Mouse (Mus musculus): Measurements from ENCODE around the gene Kdm5a. TPM values are rescaled to one million over a fixed set of nuclear protein-coding genes. Genes with fewer than 3 reads are reported as not detected.

Kdm5a gene
- total and polyA plus RNA-seq, 2 experiments from 2014 or later = 23.0 to 23.4 TPM

DNA sequence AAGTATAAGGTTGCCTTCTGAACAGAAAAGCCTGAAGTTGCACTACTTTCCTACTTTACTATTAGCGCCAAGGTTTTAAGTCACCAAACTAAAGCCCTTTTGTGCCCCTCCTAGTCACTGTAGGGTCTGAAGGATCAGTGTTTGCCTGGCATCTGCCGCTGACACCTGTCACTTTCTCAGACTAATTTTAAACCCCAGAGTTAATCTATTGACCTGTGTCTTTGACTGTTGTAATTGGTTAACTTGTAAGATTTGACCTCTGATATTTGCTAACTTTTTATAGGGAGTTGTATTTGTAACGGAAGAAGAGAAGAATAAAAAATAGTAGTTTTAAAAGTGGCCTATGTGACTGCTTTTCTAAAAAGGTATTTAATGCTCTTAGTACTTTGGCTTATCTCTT, 74.2 kb downstream of the Kdm5a start:
- no peaks in the 10 kb centered on the region for H3K4me1 ChIP-seq (ENCODE audit: insufficient read depth, low read length)
- no peak for DNase-seq (ENCODE audit: low spot score)
- no peaks in the 10 kb centered on the region for H3K9me3 ChIP-seq (ENCODE audit: low read length)
- H3K27me3 ChIP-seq (ENCODE audit: insufficient read depth, low read length) = no peaks in the 10 kb centered on the region
- 95% methylated on average over 3 of the region's 3 CpGs for WGBS
- no peak overlapping the region for H3K9ac ChIP-seq (replicated peaks; ENCODE audit: low read length)
- no peak overlapping the region for H3K4me2 ChIP-seq (ENCODE audit: low read depth, low read length)
- no peak overlapping the region for H3K27ac ChIP-seq
- H3K4me3 ChIP-seq (ENCODE audit: low read length) = no peak overlapping the region
- H3K36me3 ChIP-seq (ENCODE audit: insufficient read depth, low read length) = peaks cover 25% of the 10 kb centered on the region
- no peak for TF ChIP-seq CTCF (IDR thresholded peaks at IDR 0.05; ENCODE audit: low read depth)
- ATAC-seq = no peak

GRCm38 (mm10) chr6:120442171-120442749, 78.3 kb downstream of the Kdm5a start:
- no peak for TF ChIP-seq CTCF (IDR thresholded peaks at IDR 0.05; ENCODE audit: low read depth)
- no peak overlapping the region for H3K4me2 ChIP-seq (ENCODE audit: low read depth, low read length)
- ATAC-seq = no peak
- no peak overlapping the region for H3K4me3 ChIP-seq (ENCODE audit: low read length)
- 66% methylated on average over 4 of the region's 4 CpGs for WGBS
- H3K36me3 ChIP-seq (ENCODE audit: insufficient read depth, low read length) = peaks cover 17% of the 10 kb centered on the region
- H3K9me3 ChIP-seq (ENCODE audit: low read length) = no peaks in the 10 kb centered on the region
- no peak overlapping the region for H3K9ac ChIP-seq (replicated peaks; ENCODE audit: low read length)
- H3K27ac ChIP-seq = no peak overlapping the region
- no peak for DNase-seq (ENCODE audit: low spot score)
- no peaks in the 10 kb centered on the region for H3K27me3 ChIP-seq (ENCODE audit: insufficient read depth, low read length)
- no peaks in the 10 kb centered on the region for H3K4me1 ChIP-seq (ENCODE audit: insufficient read depth, low read length)

DNA sequence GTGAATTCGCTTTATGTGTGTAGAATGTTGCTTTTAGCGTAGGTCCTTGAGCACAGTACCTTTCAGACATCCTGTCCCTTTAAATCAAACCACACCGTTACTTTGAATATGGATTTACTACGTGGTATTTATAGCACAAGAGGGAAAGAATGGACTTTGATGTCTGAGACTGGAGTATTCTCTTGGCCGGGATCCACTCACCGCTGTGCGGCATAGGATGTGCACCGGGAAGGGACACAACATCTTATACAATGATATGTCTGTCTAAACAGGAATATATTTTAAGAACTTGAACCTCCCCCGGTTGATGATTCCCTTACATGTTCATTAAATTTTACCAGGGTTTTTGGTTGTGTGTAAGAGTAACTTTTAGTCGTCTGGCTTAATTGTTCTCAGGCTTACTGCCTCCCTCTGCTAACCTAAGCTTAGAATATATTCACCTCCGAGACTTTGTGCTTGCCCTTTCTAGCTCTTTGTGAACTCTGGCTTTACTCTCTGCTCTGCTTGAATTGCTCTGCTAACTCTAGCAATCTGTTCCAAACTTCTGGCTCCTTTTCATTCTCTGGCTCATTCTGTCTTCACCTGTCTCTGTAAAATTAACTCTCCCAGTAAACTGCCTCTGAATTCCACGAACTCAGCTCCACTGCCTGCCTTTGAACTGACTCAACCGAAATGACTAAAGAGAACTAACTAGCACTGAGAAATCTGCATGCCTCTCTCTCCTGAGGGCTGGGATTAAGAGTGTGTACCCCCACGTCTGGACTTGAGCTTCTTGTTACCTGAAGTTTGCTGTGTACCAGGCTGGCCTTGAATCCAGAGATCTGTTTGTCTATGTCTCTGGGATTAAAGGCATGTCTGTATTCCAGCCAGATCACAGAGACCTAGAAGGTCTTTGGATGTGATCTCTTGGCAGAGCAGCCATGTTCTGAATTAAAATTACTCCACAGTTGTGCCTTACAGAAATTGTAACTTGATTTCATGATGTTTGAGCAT, 79.7 kb downstream of the Kdm5a start:
- WGBS = 68% methylated on average over 14 of the region's 14 CpGs
- TF ChIP-seq CTCF (IDR thresholded peaks at IDR 0.05; ENCODE audit: low read depth) = no peak

DNA sequence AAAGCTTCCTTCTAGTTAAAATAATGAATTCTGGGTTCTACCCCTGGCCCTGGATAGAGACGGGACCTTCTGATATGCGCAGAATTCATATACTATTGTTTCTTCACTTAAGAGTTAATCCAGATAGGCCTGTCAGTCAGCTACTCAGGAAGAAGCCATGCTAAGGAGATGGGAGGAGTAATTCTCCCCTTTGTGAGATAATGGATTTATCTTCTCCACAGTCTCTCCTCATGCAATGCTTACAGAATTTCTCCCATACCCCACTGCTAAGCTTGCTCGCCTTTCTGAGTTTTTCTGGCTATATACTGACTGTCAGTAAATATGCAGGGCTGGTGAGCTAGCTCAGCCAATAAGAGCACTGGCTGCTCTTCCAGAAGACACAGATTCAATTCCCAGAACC, 86.3 kb downstream of the Kdm5a start:
- H3K27ac ChIP-seq = no peak overlapping the region
- H3K9ac ChIP-seq (replicated peaks; ENCODE audit: low read length) = no peak overlapping the region
- H3K36me3 ChIP-seq (ENCODE audit: insufficient read depth, low read length) = no peaks in the 10 kb centered on the region
- no peak overlapping the region for H3K4me3 ChIP-seq (ENCODE audit: low read length)
- 85% methylated on average over 3 of the region's 3 CpGs for WGBS
- no peaks in the 10 kb centered on the region for H3K4me1 ChIP-seq (ENCODE audit: insufficient read depth, low read length)
- DNase-seq (ENCODE audit: low spot score) (no peak), ATAC-seq (no peak)
- H3K4me2 ChIP-seq (ENCODE audit: low read depth, low read length) = no peak overlapping the region
- H3K27me3 ChIP-seq (ENCODE audit: insufficient read depth, low read length) = no peaks in the 10 kb centered on the region
- no peaks in the 10 kb centered on the region for H3K9me3 ChIP-seq (ENCODE audit: low read length)
- no peak for TF ChIP-seq CTCF (IDR thresholded peaks at IDR 0.05; ENCODE audit: low read depth)

More for the DNA sequence above, 79.7 kb downstream of the Kdm5a start:
- H3K9ac ChIP-seq (replicated peaks; ENCODE audit: low read length) = no peak overlapping the region
- no peaks in the 10 kb centered on the region for H3K9me3 ChIP-seq (ENCODE audit: low read length)
- no peaks in the 10 kb centered on the region for H3K4me1 ChIP-seq (ENCODE audit: insufficient read depth, low read length)
- no peak overlapping the region for H3K4me2 ChIP-seq (ENCODE audit: low read depth, low read length)
- no peaks in the 10 kb centered on the region for H3K27me3 ChIP-seq (ENCODE audit: insufficient read depth, low read length)
- no peak for ATAC-seq
- no peak for DNase-seq (ENCODE audit: low spot score)
- no peak overlapping the region for H3K27ac ChIP-seq
- no peak overlapping the region for H3K4me3 ChIP-seq (ENCODE audit: low read length)
- H3K36me3 ChIP-seq (ENCODE audit: insufficient read depth, low read length) = peaks cover 12% of the 10 kb centered on the region

DNA sequence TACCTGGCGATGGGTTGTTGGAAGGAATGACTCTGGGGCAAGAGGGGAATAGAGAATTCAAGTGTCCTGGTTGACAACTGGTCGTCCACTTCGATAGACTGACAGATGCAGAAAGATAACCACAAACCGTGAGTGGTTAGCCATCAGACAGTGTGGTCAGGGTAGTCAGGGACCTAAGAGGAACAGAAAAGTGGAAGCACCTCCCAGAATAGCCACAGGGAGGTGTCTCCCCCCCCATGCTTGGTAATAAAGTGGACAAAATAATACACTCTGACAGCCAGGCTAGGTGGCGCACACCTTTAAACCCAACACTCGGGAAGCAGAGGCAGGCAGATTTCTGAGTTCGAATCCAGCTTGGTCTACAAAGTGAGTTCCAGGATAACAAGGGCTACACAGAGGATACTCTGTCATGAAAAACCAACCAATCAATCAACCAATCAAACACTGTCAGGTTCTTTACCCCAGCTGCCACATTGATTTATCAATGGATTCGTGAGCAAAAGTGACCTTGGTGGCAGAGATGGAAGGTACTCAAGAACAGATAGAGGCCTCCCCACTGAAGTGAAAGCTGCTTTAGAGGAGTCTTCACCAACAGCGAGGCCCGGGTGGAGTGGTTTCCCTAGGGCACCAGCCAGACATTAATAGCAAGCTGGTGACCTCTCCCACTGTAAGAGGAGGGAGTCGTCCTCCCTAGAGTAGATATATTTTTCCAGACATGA, 88.6 kb downstream of the Kdm5a start:
- ATAC-seq (no peak), DNase-seq (ENCODE audit: low spot score) (no peak)
- Histone ChIP-seq H3K9ac (replicated peaks; ENCODE audit: low read length) (no peak overlapping the region), H3K27ac (no peak overlapping the region), H3K4me1 (ENCODE audit: insufficient read depth, low read length) (no peaks in the 10 kb centered on the region), H3K4me2 (ENCODE audit: low read depth, low read length) (no peak overlapping the region), H3K36me3 (ENCODE audit: insufficient read depth, low read length) (no peaks in the 10 kb centered on the region), H3K4me3 (ENCODE audit: low read length) (no peak overlapping the region), H3K9me3 (ENCODE audit: low read length) (no peaks in the 10 kb centered on the region), H3K27me3 (ENCODE audit: insufficient read depth, low read length) (no peaks in the 10 kb centered on the region)
- no peak for TF ChIP-seq CTCF (IDR thresholded peaks at IDR 0.05; ENCODE audit: low read depth)
- WGBS = 87% methylated on average over 11 of the region's 11 CpGs

GRCm38 (mm10) chr6:120453103-120453445, 89.2 kb downstream of the Kdm5a start:
- no peaks in the 10 kb centered on the region for H3K9me3 ChIP-seq (ENCODE audit: low read length)
- H3K4me1 ChIP-seq (ENCODE audit: insufficient read depth, low read length) = no peaks in the 10 kb centered on the region
- H3K9ac ChIP-seq (replicated peaks; ENCODE audit: low read length) = no peak overlapping the region
- no peak for ATAC-seq
- no peak for DNase-seq (ENCODE audit: low spot score)
- H3K27me3 ChIP-seq (ENCODE audit: insufficient read depth, low read length) = no peaks in the 10 kb centered on the region
- H3K4me3 ChIP-seq (ENCODE audit: low read length) = no peak overlapping the region
- H3K27ac ChIP-seq = no peak overlapping the region
- WGBS = 82% methylated on average over 5 of the region's 5 CpGs
- TF ChIP-seq CTCF (IDR thresholded peaks at IDR 0.05; ENCODE audit: low read depth) = no peak
- H3K4me2 ChIP-seq (ENCODE audit: low read depth, low read length) = no peak overlapping the region
- no peaks in the 10 kb centered on the region for H3K36me3 ChIP-seq (ENCODE audit: insufficient read depth, low read length)

Measured in hindbrain, postnatal 0 days (tissue).